Mouse (Mus musculus) activated CD4-positive, CD25-positive, alpha-beta regulatory T cell, adult 9 weeks (primary cell): ENCODE measurements around the gene Tgfbr3l. TPM values are rescaled to one million over a fixed set of nuclear protein-coding genes. Genes with fewer than 3 reads are reported as not detected.

Experiments
- polyA plus RNA-seq: library from polyadenylated mRNA; unstranded; fragments of 100-300 nt; shearing (Covaris generic); gene quantifications from one replicate; pipeline ENCODE4 v1.2.1, GENCODE M21; 2017

Gene Tgfbr3l
- 8.9 TPM for polyA plus RNA-seq

GRCm38 (mm10) chr8:4247951-4248540 is at the start of gene Tgfbr3l:
Tgfbr3l (plus strand) TSS chr8:4248214.

GRCm38 (mm10) chr8:4216791-4217621 is 31.0 kb upstream of the Tgfbr3l start, which contains the start of gene Prr36:
Prr36 (minus strand) TSS chr8:4217459.

GRCm38 (mm10) chr8:4226739-4227347 is 21.2 kb upstream of the Tgfbr3l start, which contains the start of gene Lrrc8e:
Lrrc8e (plus strand) TSS chr8:4226827.

GRCm38 (mm10) chr8:4238434-4239192 is 9.4 kb upstream of the Tgfbr3l start, which contains the start of the genes Map2k7 and Gm49320:
Map2k7 (plus strand) TSS chr8:4238740.
Gm49320 (plus strand) TSS chr8:4238865.

GRCm38 (mm10) chr8:4252934-4253841 is 5.2 kb downstream of the Tgfbr3l start, which contains the start of gene Snapc2:
Snapc2 (plus strand) TSS chr8:4253080.

GRCm38 (mm10) chr8:4259125-4259804 is 11.3 kb downstream of the Tgfbr3l start, which contains the start of gene Ctxn1:
Ctxn1 (minus strand) TSS chr8:4259274.

GRCm38 (mm10) chr8:4275275-4276110 is 27.5 kb downstream of the Tgfbr3l start, which contains the start of gene Timm44:
Timm44 (minus strand) TSS chr8:4275913.

Other genes with a start within 250 kb of the Tgfbr3l start
- not detected for gene Cd209f, start 142.4 kb upstream of the Tgfbr3l start, polyA plus RNA-seq
- 0.07 TPM for gene Cd209g, start 114.1 kb upstream of the Tgfbr3l start, polyA plus RNA-seq
- gene Evi5l, start 81.6 kb upstream of the Tgfbr3l start, polyA plus RNA-seq = 12.7 TPM
- gene Prr36, start 30.8 kb upstream of the Tgfbr3l start, polyA plus RNA-seq = 0.39 TPM
- gene Lrrc8e, start 21.4 kb upstream of the Tgfbr3l start, polyA plus RNA-seq = 0.07 TPM
- 76.2 TPM for gene Map2k7, start 9.5 kb upstream of the Tgfbr3l start, polyA plus RNA-seq
- gene Gm49320, start 9.3 kb upstream of the Tgfbr3l start, polyA plus RNA-seq = 0.66 TPM
- 31.9 TPM for gene Snapc2, start 4.9 kb downstream of the Tgfbr3l start, polyA plus RNA-seq
- 0.76 TPM for gene Ctxn1, start 11.1 kb downstream of the Tgfbr3l start, polyA plus RNA-seq
- 66.0 TPM for gene Timm44, start 27.7 kb downstream of the Tgfbr3l start, polyA plus RNA-seq
- 14.7 TPM for gene Ccl25, start 77.0 kb downstream of the Tgfbr3l start, polyA plus RNA-seq
- gene Elavl1, start 77.2 kb downstream of the Tgfbr3l start, polyA plus RNA-seq = 14.7 TPM
- gene Cers4, start 244.8 kb downstream of the Tgfbr3l start, polyA plus RNA-seq = 65.9 TPM